Mouse (Mus musculus) midbrain, embryonic 15.5 days (tissue): ENCODE data around the gene Pnrc1. TPM values are rescaled to one million over a fixed set of nuclear protein-coding genes. Genes with fewer than 3 reads are reported as not detected.

Experiments
- polyA plus RNA-seq: library from polyadenylated mRNA; unstranded; fragments of >200 nt; fragmentation: Nextera tagmentation; extraction: Ambion mirVana; gene quantifications from 2 replicates; pipeline ENCODE4 v1.2.1, GENCODE M21; 2015

Pnrc1 gene
- polyA plus RNA-seq, 1 experiment from 2014 or later, result 51.5 TPM

Other genes starting within 250 kb of the Pnrc1 start
- 0.72 and 1.1 TPM in 2 replicates for gene Gabrr2, start 227.2 kb downstream of the Pnrc1 start, polyA plus RNA-seq
- gene Gabrr1, start 157.6 kb downstream of the Pnrc1 start, polyA plus RNA-seq, result 0.79 and 1.1 TPM in 2 replicates
- 2.3 and 2.8 TPM in 2 replicates for gene Pm20d2, start 100.4 kb downstream of the Pnrc1 start, polyA plus RNA-seq
- gene Srsf12, start 81.2 kb downstream of the Pnrc1 start, polyA plus RNA-seq, result 59.7 and 68.8 TPM in 2 replicates
- 21.2 and 22.5 TPM in 2 replicates for gene Rngtt, start 20.1 kb upstream of the Pnrc1 start, polyA plus RNA-seq